Mouse (Mus musculus): ENCODE measurements around the gene Lrp5. TPM values are rescaled to one million over a fixed set of nuclear protein-coding genes. Genes with fewer than 3 reads are reported as not detected.

The Lrp5 gene
- total and polyA plus RNA-seq, 2 experiments from 2014 or later: 0.58 to 15.0 TPM

GRCm38 (mm10) chr19:3612534-3613273 is 73.7 kb downstream of the Lrp5 start:
- no peaks in the 10 kb centered on the region for H3K4me1 ChIP-seq (ENCODE audit: insufficient read depth, low read length)
- H3K9ac ChIP-seq (replicated peaks; ENCODE audit: low read length, poor library complexity, severe bottlenecking): no peak overlapping the region
- H3K9me3 ChIP-seq (ENCODE audit: low read length): no peaks in the 10 kb centered on the region
- H3K36me3 ChIP-seq (ENCODE audit: insufficient read depth, low read length): 0 out of 2 replicates have a peak, but pooled peaks cover 2% of the 10 kb centered on the region
- no peak for ATAC-seq (ENCODE audit: low FRiP score)
- 92% methylated on average over 4 of the region's 4 CpGs for WGBS
- no peak for TF ChIP-seq CTCF (IDR thresholded peaks at IDR 0.05)
- no peaks in the 10 kb centered on the region for H3K27me3 ChIP-seq (ENCODE audit: insufficient read depth, low read length)
- no peak overlapping the region for H3K4me3 ChIP-seq (ENCODE audit: low read depth, low read length)
- H3K4me2 ChIP-seq (ENCODE audit: low read depth, low read length, poor library complexity, severe bottlenecking): no peak overlapping the region
- DNase-seq (ENCODE audit: low spot score): no peak
- no peak overlapping the region for H3K27ac ChIP-seq (ENCODE audit: low read depth, low read length)

- Histone ChIP-seq H3K27me3 (ENCODE audit: insufficient read depth, low read length) (no peaks in the 10 kb centered on the region), H3K36me3 (ENCODE audit: insufficient read depth, low read length) (0 out of 2 replicates have a peak, but pooled peaks cover 2% of the 10 kb centered on the region), H3K27ac (ENCODE audit: low read depth, low read length) (no peak overlapping the region), H3K4me3 (ENCODE audit: low read depth, low read length) (no peak overlapping the region), H3K4me2 (ENCODE audit: low read depth, low read length, poor library complexity, severe bottlenecking) (no peak overlapping the region), H3K9ac (replicated peaks; ENCODE audit: low read length, poor library complexity, severe bottlenecking) (no peak overlapping the region), H3K4me1 (ENCODE audit: insufficient read depth, low read length) (no peaks in the 10 kb centered on the region), H3K9me3 (ENCODE audit: low read length) (no peaks in the 10 kb centered on the region)
- no peak for ATAC-seq (ENCODE audit: low FRiP score)
- no peak for TF ChIP-seq CTCF (IDR thresholded peaks at IDR 0.05)
- DNase-seq (ENCODE audit: low spot score): no peak
- WGBS: 91% methylated on average over 8 of the region's 8 CpGs
Observed at GRCm38 (mm10) chr19:3611730-3612129, 74.6 kb downstream of the Lrp5 start.

GRCm38 (mm10) chr19:3610886-3611285 is 75.5 kb downstream of the Lrp5 start:
- H3K27ac ChIP-seq (ENCODE audit: low read depth, low read length): no peak overlapping the region
- no peaks in the 10 kb centered on the region for H3K9me3 ChIP-seq (ENCODE audit: low read length)
- no peaks in the 10 kb centered on the region for H3K4me1 ChIP-seq (ENCODE audit: insufficient read depth, low read length)
- WGBS: 98% methylated on average over 2 of the region's 2 CpGs
- H3K4me3 ChIP-seq (ENCODE audit: low read depth, low read length): no peak overlapping the region
- ATAC-seq (ENCODE audit: low FRiP score) (no peak), DNase-seq (ENCODE audit: low spot score) (peak; percentile 27)
- no peaks in the 10 kb centered on the region for H3K27me3 ChIP-seq (ENCODE audit: insufficient read depth, low read length)
- no peak overlapping the region for H3K4me2 ChIP-seq (ENCODE audit: low read depth, low read length, poor library complexity, severe bottlenecking)
- no peak overlapping the region for H3K9ac ChIP-seq (replicated peaks; ENCODE audit: low read length, poor library complexity, severe bottlenecking)
- TF ChIP-seq CTCF (IDR thresholded peaks at IDR 0.05): no peak
- H3K36me3 ChIP-seq (ENCODE audit: insufficient read depth, low read length): 0 out of 2 replicates have a peak, but pooled peaks cover 2% of the 10 kb centered on the region

GRCm38 (mm10) chr19:3609826-3610225 is 76.5 kb downstream of the Lrp5 start:
- no peaks in the 10 kb centered on the region for H3K27me3 ChIP-seq (ENCODE audit: insufficient read depth, low read length)

GRCm38 (mm10) chr19:3594316-3594715 is 92.0 kb downstream of the Lrp5 start:
- Histone ChIP-seq H3K9me3 (ENCODE audit: low read length) (no peaks in the 10 kb centered on the region), H3K4me2 (ENCODE audit: low read depth, low read length, poor library complexity, severe bottlenecking) (no peak overlapping the region), H3K27me3 (ENCODE audit: insufficient read depth, low read length) (no peaks in the 10 kb centered on the region), H3K27ac (ENCODE audit: low read depth, low read length) (no peak overlapping the region), H3K36me3 (ENCODE audit: insufficient read depth, low read length) (peaks cover 3% of the 10 kb centered on the region; the same call in 1 of the 2 replicates), H3K4me3 (ENCODE audit: low read depth, low read length) (no peak overlapping the region), H3K4me1 (ENCODE audit: insufficient read depth, low read length) (no peaks in the 10 kb centered on the region), H3K9ac (replicated peaks; ENCODE audit: low read length, poor library complexity, severe bottlenecking) (no peak overlapping the region)
- TF ChIP-seq CTCF (IDR thresholded peaks at IDR 0.05): no peak
- DNase-seq (ENCODE audit: low spot score): no peak
- ATAC-seq (ENCODE audit: low FRiP score): no peak
- WGBS: 92% methylated on average over 5 of the region's 5 CpGs

More at GRCm38 (mm10) chr19:3609826-3610225, 76.5 kb downstream of the Lrp5 start:
- Histone ChIP-seq H3K4me3 (ENCODE audit: low read depth, low read length) (no peak overlapping the region), H3K27ac (ENCODE audit: low read depth, low read length) (0 out of 2 replicates have a peak overlapping the region, but pooled peaks have one; percentile 12), H3K9me3 (ENCODE audit: low read length) (no peaks in the 10 kb centered on the region), H3K4me1 (ENCODE audit: insufficient read depth, low read length) (no peaks in the 10 kb centered on the region), H3K9ac (replicated peaks; ENCODE audit: low read length, poor library complexity, severe bottlenecking) (no peak overlapping the region), H3K36me3 (ENCODE audit: insufficient read depth, low read length) (0 out of 2 replicates have a peak, but pooled peaks cover 2% of the 10 kb centered on the region), H3K4me2 (ENCODE audit: low read depth, low read length, poor library complexity, severe bottlenecking) (no peak overlapping the region)
- DNase-seq (ENCODE audit: low spot score) (no peak), ATAC-seq (ENCODE audit: low FRiP score) (no peak)
- no peak for TF ChIP-seq CTCF (IDR thresholded peaks at IDR 0.05)
- WGBS: 89% methylated on average over 10 of the region's 10 CpGs

- WGBS: 87% methylated on average over 7 of the region's 7 CpGs
- H3K27me3 ChIP-seq (ENCODE audit: insufficient read depth, low read length): no peaks in the 10 kb centered on the region
- DNase-seq (ENCODE audit: low spot score) (no peak), ATAC-seq (ENCODE audit: low FRiP score) (no peak)
- no peak for TF ChIP-seq CTCF (IDR thresholded peaks at IDR 0.05)
- H3K9me3 ChIP-seq (ENCODE audit: low read length): no peaks in the 10 kb centered on the region
- H3K4me1 ChIP-seq (ENCODE audit: insufficient read depth, low read length): no peaks in the 10 kb centered on the region
- peak overlapping the region; percentile 33; the same call in 1 of the 2 replicates for H3K9ac ChIP-seq (replicated peaks; ENCODE audit: low read length, poor library complexity, severe bottlenecking)
- no peak overlapping the region for H3K4me3 ChIP-seq (ENCODE audit: low read depth, low read length)
- no peak overlapping the region for H3K4me2 ChIP-seq (ENCODE audit: low read depth, low read length, poor library complexity, severe bottlenecking)
- H3K36me3 ChIP-seq (ENCODE audit: insufficient read depth, low read length): peaks cover 3% of the 10 kb centered on the region; the same call in 1 of the 2 replicates
- H3K27ac ChIP-seq (ENCODE audit: low read depth, low read length): no peak overlapping the region
Observed at GRCm38 (mm10) chr19:3593379-3594055, 92.8 kb downstream of the Lrp5 start.
